Mouse (Mus musculus) lung, postnatal 36 days (tissue): ENCODE data around the gene Slc38a8.
A peak's percentile ranks its signal among the peaks of the same experiment; 100 is the strongest.

Source experiments
- DNase-seq: peaks from one replicate; pipeline ENCODE4 v3.0.0; 2022; ENCODE audit warnings: mixed read lengths

Slc38a8 gene

DNA sequence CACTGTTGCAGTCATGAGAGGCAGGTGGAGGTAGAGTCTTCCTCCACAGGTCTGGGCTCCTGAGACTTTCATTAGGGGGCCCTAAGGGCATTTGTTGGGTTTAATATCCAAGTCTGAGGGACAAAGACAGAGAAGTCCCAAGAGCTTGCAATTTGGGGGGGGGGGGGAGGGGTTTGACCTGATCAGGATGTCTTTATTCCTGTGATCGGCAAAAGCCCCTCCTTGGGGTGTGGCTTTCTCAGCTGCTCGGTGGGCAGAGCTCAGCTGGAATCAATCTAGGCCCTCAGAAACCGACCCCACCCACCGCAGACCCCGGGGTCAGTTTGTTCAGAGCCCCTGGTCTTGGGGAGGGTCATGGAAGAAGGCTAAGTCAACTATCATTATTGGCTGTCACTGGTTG is at the start of gene Slc38a8:
Gene Slc38a8, minus strand, starts transcription at position 101 of the 400 bp plus-strand sequence.
- DNase-seq, result no peak

DNA sequence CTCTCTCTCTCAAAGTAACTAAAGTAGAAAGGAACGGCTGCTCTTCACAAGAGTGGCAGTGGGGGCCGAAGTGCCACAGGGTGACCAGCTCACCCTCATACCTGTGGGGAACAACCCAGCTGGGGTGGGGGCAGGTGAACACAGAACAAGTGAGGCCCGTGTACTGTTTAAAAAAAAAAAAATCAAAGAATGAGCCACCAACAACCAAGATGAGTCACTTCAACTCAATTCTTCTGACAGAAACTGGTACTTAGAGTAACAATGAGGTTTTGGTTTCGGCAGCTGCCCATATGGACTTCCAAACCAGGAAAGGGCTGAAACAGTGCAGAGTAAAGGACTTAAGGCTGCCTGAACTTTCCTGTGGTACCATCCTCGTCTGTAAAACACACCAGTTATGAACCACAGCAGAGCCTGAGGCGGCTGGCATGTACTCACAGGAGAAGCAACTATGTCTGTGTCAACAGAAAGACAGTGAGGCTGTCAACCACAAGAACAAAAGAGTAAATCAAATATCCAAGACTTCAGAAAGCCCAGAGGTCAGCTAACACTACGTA is 47.1 kb upstream of the Slc38a8 start:
- no peak for DNase-seq

DNA sequence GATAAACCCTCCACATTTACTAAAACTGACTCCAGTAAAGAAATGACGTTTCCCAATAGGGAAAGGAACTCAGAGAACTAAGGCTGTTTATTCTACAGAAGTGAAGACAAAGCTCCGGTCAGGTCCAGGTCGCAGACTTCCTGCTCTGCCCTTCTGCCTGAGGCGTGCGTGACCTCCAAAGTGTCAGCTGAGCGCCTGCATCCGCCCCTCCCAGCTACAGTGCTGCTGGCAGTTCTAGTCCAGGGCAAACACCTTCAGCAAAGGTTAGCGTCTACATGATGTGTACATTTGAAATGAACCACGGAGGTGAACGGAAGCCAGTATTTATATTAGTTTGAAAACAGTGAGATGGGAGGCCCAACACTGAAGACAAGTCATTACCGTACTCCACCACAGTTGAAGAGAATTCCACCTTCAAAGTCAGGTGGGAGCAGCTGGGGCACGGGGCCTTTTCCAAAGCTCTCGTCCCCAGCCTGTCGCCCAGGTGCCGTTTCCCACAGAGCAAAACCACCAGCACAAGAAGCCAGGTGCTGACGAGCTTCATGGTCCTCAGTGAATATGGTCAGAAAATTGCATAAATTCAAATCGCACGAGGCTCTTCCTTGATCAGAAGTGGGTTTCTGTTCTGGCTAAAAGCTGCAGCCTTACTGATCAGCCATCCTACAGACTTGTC is 45.7 kb upstream of the Slc38a8 start:
- peak; percentile 41 for DNase-seq

DNA sequence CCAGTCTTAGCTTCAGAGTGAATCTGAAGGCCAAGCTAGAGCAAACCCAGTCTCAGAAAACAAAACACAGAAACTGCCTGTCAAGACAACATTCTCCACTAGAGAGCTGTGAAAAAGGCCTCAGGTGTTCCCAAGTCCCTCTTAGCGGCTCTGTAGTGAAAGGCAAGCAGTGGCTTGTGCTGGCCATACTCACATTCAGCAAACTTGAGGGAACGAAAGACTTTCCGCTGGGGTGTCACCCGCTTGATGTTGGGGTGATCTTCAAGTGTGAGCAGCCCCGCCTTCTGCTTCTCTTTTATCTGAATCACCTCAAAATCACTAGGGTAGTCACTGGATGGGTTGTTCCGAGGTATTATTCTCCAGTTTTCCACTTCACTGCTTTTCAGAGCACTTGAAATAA is 44.3 kb upstream of the Slc38a8 start:
- no peak for DNase-seq

DNA sequence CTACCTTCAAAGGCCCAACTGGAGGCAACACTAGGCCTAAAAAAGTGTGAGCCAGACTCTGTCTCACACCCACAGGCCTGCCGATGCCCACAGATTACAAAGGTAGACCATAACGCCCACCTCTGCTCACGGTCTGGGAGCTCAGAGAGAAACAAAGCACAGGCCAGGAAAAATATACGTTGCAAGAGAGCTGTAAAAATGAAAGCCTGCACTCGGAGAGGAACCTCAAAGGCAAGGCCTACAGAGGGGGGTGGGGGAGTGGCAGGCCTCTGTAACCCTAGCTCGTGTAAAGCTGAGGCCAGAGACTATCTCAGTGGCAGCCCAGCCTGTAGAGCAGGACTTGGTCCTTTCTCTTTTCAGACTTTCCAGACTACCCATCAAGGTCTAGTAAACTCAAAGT is 43.7 kb upstream of the Slc38a8 start:
- DNase-seq, result no peak

DNA sequence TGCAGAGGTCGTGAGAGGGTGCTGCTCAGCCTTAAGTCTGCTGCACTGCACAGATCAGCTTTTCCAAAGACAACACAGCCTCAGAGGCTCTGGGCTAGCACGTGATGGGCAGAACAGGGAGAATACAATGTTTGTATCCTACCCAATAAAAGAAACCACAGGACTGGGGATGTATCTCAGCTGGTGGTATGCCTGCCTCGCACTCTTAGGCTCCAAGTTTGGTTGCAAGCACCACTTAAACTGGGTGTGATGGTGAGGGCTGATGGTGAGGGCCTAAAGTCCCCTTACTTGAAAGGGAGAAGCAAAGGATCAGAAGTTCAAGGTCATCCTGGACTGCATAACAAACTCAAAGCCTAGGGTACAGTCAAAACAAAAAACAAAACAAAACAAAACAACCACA is 43.1 kb upstream of the Slc38a8 start:
- DNase-seq, result no peak

DNA sequence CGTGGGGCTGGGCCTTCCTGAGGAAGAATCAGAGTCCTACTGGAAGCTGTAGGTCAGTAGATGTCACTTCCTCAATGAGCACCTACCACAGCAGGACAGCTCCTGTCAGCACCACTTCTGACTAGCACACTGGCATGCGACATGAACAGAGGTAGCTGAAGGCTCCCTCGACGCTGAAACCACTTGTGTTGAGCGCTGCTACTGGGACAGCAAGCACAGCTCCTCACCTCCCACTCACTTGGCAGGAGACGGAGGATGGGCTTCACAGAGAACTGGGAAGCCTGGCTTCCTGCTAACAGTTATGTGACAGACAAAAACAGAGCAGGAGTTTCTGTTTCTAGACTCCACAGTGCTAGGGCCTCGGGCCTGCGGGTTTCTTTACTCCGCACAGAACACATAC is 30.5 kb upstream of the Slc38a8 start:
- DNase-seq, result no peak

DNA sequence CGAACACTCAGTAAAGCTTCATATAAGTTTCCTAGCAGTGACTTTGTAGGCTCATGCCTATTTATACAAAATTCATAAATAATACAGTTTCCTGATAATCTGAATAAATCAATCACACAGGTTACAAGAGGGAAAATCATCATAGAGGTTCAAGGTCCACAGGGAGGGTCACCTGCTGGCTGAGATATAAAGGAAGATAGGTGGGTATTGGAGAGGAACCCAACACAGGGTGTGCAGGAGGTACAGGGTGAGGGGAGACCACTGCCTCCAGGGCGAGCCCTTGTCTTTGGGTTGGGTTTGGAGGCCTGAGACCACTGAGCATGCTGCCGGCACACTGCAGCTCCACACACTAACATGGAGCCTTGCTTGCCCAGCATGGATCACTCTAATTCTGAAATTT is 29.9 kb upstream of the Slc38a8 start:
- DNase-seq, result no peak

DNA sequence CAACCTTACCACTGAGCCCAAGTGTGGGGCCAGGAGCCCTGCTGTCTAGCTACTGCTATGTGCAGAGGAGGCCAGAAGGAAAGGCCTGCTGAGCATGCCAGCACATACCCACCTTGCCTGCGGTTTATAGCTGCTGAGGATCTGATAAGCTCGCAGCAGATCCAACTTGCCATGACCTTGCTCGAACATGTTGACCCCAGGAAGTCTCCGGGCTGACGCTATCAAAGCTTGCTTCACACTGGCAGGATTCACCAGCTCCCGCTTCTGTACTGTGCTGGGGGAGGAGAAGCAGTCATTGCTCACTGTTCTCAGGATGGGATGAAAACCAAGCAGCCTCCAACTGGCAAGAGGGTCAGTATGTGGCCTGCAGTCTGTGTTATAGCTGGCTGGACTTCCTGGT is 29.4 kb upstream of the Slc38a8 start:
- DNase-seq, result no peak

DNA sequence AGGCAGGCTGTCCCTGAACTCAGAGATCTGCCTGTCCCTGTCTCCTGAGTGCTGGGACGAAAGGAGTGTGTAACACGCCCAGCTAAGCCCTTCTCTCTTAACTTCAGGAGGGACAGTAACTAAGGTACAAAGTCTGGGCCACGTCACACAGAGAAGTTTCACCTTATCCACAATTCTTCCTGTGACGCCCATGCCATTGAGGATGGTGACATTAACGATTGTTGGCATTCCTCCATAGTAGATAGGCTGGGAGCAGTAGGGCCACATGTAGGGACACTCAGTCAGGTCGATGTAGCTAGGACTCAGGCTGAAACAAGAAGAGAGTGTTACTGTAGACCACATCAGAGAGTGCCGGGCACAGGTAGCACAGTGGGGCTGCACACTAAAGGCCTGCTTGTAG is 27.3 kb upstream of the Slc38a8 start:
- DNase-seq, result no peak

DNA sequence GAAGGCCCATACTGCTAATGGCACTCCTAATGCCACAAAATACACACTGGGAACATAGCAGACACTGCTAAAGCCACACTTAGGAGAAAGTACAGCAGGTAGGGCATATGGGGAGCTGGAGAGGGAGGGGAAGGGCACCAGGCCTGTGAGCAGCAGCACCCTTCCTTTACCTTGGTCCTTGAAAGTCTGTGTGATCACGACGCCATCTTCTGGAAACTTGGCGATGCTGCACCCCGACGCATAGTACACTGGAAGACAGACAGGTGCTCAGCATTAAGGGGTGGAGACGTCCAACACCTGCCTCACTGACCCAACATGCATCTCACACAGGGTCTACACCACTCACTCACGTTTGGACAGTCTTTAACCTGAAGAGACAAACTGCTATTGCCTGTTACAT is 18.6 kb upstream of the Slc38a8 start:
- DNase-seq, result no peak

DNA sequence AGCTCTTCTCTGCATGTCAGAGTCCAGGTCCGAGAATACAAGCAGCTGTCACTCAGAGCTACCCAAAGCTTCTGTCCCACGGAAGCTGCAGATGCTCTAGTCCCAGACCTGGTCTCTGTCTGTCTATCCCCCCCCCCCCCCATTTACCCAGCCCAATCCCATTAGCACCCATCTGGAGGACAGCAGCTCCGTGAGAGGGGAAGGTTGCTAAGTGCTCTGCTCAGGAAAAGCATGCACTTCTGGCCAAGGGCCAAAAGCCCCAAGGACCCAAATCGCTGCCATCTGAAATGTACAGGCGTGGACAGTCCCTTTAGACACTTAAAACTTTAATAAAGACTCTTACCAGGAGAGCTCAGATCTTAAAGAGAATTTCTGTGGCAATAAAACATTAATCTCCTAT is 15.2 kb upstream of the Slc38a8 start:
- DNase-seq, result no peak

DNA sequence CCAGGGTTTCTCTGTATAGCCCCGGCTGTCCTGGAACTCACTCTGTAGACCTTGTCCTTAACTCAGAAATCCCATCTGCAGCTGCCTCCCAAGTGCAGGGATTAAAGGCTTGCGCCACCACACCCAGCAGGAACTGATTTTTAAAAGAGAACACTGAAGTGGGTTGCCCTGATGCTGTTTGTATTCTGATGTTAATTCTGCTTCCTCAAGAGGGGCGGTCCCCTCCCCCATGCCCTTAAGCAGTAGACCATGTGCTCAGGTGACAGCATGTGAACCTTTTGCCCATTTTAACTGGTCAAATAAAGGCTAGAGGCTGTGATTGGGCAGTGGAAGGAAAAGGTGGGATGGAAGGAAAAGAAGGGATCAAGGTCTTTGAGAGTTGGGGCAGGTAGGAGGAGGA is 14.3 kb upstream of the Slc38a8 start:
- peak; percentile 51 for DNase-seq

DNA sequence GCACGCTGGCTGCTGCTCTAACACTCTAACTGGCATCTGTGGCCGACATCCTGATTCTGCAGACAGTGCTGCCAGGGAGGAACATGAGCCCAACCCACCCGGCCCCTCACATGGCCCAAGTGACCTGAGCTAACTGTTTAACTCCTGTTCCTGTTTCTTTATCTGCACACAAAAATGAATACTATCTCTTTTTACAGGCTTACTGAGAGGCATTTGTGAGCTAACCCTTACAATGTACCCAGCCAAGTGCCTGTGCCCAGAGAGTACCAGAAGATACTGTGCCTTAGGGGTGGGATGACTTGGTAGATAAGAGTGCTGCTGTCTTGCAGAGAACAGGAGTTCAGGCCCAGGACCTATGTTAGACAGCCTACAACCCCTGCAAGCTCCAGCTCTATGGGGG is 13.4 kb upstream of the Slc38a8 start:
- DNase-seq, result no peak

DNA sequence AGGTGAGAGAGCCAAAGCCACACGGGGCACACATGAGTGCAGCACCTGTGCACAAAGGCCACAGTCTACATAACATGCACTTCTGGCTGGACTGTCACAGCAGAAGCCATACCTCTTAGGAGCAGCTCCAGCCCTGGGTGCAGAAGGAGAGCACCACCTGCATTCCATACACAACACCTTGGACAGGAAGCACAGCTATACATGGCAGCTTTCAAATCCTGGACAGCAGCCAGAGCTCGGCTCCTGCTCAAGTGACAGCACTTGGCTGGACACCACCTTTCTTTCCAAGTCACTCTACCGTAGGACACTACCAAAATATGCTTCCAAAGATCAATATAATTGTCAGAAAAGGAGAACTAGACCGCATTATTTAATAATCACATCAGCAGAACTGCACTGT is 11.9 kb upstream of the Slc38a8 start:
- DNase-seq, result peak; percentile 20

DNA sequence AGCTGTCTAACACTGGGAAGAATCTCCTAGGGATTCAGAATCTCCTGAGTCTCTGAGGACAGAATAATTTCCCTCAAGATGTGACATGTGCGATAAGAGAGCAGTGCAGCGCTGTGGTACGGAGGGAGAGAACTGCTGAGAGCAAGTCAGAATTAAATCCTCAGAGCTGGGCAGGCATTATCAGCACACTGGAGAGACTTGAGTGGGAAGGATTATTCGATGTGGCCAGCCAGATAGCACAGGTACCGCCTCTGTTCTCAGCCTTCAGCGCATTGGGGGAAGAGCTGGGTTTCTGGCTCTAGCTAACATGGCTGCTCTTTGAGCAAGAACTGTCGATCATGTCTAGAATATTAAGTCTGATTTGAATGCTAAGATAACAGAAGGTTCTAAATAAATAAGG is 10.2 kb upstream of the Slc38a8 start:
- DNase-seq, result no peak

DNA sequence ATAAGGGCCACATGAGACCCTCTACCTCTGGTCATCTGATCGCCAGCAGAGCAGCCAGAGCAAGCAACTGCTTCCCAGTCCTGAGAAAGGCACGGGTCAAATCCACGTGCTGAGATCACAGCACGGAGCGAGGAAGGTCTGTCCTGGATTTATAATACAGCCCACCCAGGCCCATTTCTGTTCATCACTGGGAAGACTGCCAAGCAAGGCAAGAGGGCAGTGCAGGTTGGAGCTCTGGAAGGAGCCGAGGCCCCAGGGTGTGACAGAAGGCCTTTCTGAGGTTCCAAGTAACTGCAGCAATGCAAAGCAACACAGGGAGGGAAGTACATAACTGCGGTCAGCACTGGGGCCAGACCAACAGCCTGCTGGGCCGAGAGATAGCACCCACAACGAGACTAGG is 9.0 kb upstream of the Slc38a8 start:
- no peak for DNase-seq

DNA sequence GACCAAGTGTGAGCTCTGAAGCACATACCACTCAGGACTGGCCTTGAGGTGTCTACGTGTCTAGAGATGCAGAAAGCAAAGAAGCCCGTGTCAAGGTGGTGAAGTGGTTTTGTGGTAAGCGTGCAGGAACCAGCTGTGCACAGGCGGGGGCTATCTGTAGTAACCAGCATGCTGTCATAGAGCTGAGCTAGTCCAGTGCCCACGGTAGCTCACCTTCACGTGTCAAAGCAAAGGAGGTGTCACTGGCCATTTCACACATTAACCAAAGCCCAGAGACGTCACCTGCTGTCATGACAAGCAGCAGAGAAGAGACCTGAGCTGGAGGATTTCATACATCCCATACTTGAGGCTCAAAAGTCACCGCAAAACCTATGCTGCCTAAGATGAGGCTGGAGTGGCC is 4.6 kb upstream of the Slc38a8 start:
- DNase-seq, result no peak

DNA sequence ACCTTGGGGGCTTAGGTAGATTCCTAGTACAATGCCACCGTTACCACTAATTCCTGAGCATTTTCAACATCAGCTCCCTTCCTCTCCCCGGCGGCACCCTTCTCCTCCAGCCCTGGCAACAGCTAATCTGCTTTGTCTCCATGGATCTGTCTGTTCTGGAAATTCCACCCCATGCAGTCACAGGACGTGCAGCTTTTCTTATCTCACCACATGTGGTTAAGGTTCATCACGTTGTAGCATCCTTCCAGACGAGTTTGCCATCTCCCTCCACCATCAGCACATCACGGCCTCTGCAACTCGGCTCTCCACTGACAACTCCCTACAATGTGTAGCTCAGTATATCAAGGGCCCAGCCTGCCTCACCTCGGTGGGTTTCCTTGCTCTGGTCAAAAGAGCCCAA is 4.0 kb upstream of the Slc38a8 start:
- no peak for DNase-seq

DNA sequence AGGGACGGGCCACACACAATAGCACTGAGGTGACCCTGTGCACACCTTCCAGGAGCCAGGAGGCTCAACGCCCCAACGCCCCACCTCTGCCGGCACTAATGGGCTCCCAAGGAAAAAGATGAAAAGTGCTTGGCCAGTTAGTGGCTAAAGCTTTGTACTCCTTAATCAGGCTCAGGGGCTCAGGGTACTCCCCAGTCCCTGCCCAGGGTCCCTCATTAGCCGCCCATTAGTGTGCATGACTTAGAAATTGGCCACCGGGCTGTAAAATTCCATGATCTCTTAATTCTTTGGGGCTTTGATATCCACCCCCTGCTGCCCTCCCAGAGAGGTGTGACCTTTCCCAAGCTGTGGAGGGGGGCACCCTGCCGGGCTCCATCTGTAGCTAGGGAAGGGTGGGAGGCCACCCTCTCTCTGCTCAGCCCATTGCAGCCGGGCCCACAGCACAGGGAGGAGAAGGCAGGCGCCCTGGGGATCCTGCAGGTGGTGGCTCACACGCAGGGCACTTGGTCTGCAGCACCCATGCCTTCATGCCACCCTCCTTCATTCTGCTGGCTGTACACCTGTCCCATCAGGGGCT is 1.8 kb upstream of the Slc38a8 start:
- no peak for DNase-seq

DNA sequence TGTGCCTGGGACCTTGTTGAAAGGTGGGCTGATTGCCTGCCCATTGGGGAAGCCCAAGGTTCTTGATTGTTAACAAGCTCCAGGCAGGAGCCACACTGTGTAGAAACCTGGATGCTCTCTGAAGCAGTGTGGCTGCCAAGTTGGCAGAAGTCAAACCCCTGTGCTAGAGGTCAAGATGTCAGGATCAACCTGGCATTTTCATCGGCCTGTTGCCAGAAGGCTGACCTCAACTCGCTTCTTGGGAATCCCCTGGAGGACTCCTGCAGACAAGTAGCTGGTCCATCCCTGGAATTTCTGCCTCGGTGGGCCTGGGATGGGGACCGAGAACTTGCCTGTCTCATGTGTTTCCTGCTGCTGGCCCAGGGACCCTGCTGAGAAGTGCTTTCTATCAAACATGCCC is 613 bp upstream of the Slc38a8 start:
- DNase-seq, result no peak

DNA sequence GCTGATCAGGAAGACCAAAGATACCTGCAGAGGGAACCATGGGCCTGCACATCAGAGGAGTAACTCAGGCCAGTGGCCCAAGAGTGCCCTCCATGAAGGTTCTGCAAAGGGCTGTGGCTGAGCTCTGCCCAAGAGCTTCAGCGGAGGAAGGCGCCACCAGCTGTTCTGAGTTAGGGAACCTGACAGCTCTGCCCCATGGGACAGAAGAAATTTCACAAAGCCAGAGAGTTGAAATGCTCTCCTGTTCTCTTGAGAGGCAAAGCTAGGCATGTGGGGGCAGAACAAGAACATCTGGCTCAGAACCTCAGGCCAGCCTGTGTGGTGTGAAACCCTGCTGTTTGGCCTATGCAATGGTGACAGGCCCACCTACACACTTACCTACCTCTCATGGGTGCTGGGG is 1.7 kb downstream of the Slc38a8 start:
- no peak for DNase-seq

DNA sequence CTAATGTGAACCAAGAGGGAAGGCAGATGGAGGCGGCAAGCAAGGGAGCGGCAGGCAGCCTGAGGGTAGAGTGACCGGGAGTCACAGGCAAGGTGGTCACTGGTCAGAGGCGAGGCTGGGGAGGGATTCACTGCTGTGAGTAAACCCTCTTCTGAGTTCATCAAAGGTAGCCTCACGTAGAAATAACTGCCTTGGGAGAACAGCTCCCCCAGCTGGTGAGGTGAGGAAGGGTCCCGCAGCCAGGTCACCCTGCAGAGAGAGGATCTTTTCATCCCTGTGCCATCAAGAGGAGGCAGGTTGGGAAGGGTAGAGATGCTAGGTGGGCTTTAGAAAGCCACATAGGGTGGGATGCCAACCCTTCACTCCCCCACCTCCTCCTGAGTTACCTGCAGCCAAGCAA is 4.7 kb downstream of the Slc38a8 start:
- peak; percentile 62 for DNase-seq

DNA sequence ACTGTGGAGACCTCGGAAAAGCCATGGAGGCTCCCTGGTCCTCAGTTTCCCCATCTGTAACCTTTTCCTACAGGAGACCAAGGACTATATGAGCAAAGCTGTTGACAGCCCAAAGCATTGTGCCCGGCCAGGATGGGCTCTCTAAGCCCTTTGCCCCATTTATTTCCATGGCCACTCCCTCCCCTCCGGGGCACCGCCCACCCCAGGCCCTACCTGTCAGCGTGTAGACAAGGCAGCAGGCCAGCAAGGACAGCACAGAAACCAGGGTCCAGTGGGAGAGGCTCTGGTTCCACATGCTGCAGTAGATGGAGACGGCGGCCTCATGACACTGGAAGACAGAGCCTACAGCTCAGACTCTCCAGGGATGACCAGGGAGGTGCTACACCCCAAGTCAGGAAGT is 14.4 kb downstream of the Slc38a8 start:
- DNase-seq, result no peak
